Mouse (Mus musculus) neural tube, embryonic 15.5 days (tissue): ENCODE measurements around the gene Tnrc6c. TPM values are rescaled to one million over a fixed set of nuclear protein-coding genes. Genes with fewer than 3 reads are reported as not detected.

ENCODE experiments used
- ATAC-seq: fragments of 200-750 bp; cut with Nextera tagmentation; 2 replicates; pipeline ENCODE4 v1.8.0; 2017; ENCODE audit warnings: mild to moderate bottlenecking, moderate TSS enrichment, moderate library complexity; ENCODE audit not compliant: low FRiP score
- H3K27ac ChIP-seq: fragments of 300-500 bp; sonication (generic); replicated peaks from 2 replicates; pipeline ENCODE4 v1.5.1; 2015; ENCODE audit warnings: mild to moderate bottlenecking, inconsistent platforms
- H3K27me3 ChIP-seq: fragments of 300-500 bp; sonication (generic); replicated peaks from 2 replicates; pipeline ENCODE4 v1.6.1; 2015; ENCODE audit warnings: inconsistent platforms
- H3K36me3 ChIP-seq: fragments of 300-500 bp; sonication (generic); 2 replicates; pipeline ENCODE4 v1.6.1; 2015; ENCODE audit warnings: inconsistent platforms
- H3K4me1 ChIP-seq: fragments of 300-500 bp; sonication (generic); 2 replicates; pipeline ENCODE4 v1.6.1; 2015; ENCODE audit warnings: inconsistent platforms
- H3K4me2 ChIP-seq: fragments of 300-500 bp; sonication (generic); 2 replicates; pipeline ENCODE4 v1.6.1; 2015; ENCODE audit warnings: inconsistent platforms, mild to moderate bottlenecking, moderate library complexity
- H3K4me3 ChIP-seq: fragments of 300-500 bp; sonication (generic); replicated peaks from 2 replicates; pipeline ENCODE4 v1.5.1; 2015; ENCODE audit warnings: mild to moderate bottlenecking, inconsistent platforms
- H3K9ac ChIP-seq: fragments of 300-500 bp; sonication (generic); replicated peaks from 2 replicates; pipeline ENCODE4 v1.6.1; 2015; ENCODE audit warnings: mild to moderate bottlenecking, inconsistent platforms
- H3K9me3 ChIP-seq: fragments of 300-500 bp; sonication (generic); replicated peaks from 2 replicates; pipeline ENCODE4 v1.6.1; 2016; ENCODE audit warnings: inconsistent platforms
- WGBS: fragments of 180-500 bp; shearing (Covaris S2); methylation state at CpG from one replicate; pipeline ENCODE4 v1.1.7; 2015; ENCODE audit warnings: mixed read lengths; 5-methylcytosine and 5-hydroxymethylcytosine counted together
- polyA plus RNA-seq: library from polyadenylated mRNA; unstranded; fragments of >200 nt; fragmentation: Nextera tagmentation; extraction: Ambion mirVana; gene quantifications from 2 replicates; pipeline ENCODE4 v1.2.1, GENCODE M21; 2015

Gene Tnrc6c
- polyA plus RNA-seq, 1 experiment from 2014 or later, result 23.6 TPM

- no peaks in the 10 kb centered on the region for H3K27me3 ChIP-seq
- no peak overlapping the region for H3K27ac ChIP-seq
- WGBS, result 93% methylated on average over 13 of the region's 13 CpGs
- H3K4me2 ChIP-seq, result no peak overlapping the region
- H3K36me3 ChIP-seq, result peaks cover 78% of the 10 kb centered on the region
- no peak overlapping the region for H3K9ac ChIP-seq
- H3K4me1 ChIP-seq, result no peaks in the 10 kb centered on the region
- ATAC-seq, result no peak
- no peaks in the 10 kb centered on the region for H3K9me3 ChIP-seq
- H3K4me3 ChIP-seq, result no peak overlapping the region
Observed at GRCm38 (mm10) chr11:117761801-117762200, 107.7 kb downstream of the Tnrc6c start.

- WGBS, result 92% methylated on average over 12 of the region's 12 CpGs
- Histone ChIP-seq H3K4me1 (no peaks in the 10 kb centered on the region), H3K27ac (no peak overlapping the region), H3K9ac (no peak overlapping the region), H3K4me2 (no peak overlapping the region), H3K9me3 (no peaks in the 10 kb centered on the region), H3K4me3 (no peak overlapping the region), H3K36me3 (peaks cover 74% of the 10 kb centered on the region), H3K27me3 (no peaks in the 10 kb centered on the region)
- ATAC-seq, result no peak
Observed at GRCm38 (mm10) chr11:117762246-117762645, 108.2 kb downstream of the Tnrc6c start.

GRCm38 (mm10) chr11:117764319-117764718, 110.2 kb downstream of the Tnrc6c start:
- Histone ChIP-seq H3K27ac (no peak overlapping the region), H3K4me2 (no peak overlapping the region), H3K36me3 (peaks cover 53% of the 10 kb centered on the region), H3K9me3 (no peaks in the 10 kb centered on the region), H3K27me3 (no peaks in the 10 kb centered on the region), H3K4me3 (no peak overlapping the region), H3K9ac (no peak overlapping the region), H3K4me1 (peaks cover 4% of the 10 kb centered on the region; the same call in 1 of the 2 replicates)
- no peak for ATAC-seq
- WGBS, result 92% methylated on average over 9 of the region's 9 CpGs

- H3K27ac ChIP-seq, result no peak overlapping the region
- ATAC-seq, result no peak
- H3K36me3 ChIP-seq, result peaks cover 43% of the 10 kb centered on the region
- no peak overlapping the region for H3K4me2 ChIP-seq
- H3K9ac ChIP-seq, result no peak overlapping the region
- no peak overlapping the region for H3K4me3 ChIP-seq
- 81% methylated on average over 5 of the region's 5 CpGs for WGBS
- no peaks in the 10 kb centered on the region for H3K9me3 ChIP-seq
- H3K4me1 ChIP-seq, result peaks cover 14% of the 10 kb centered on the region; the same call in 1 of the 2 replicates
- no peaks in the 10 kb centered on the region for H3K27me3 ChIP-seq
Observed at GRCm38 (mm10) chr11:117765361-117765760, 111.3 kb downstream of the Tnrc6c start.

GRCm38 (mm10) chr11:117766275-117766674, 112.2 kb downstream of the Tnrc6c start:
- WGBS, result 91% methylated on average over 3 of the region's 3 CpGs
- ATAC-seq, result no peak
- H3K4me3 ChIP-seq, result no peak overlapping the region
- no peaks in the 10 kb centered on the region for H3K9me3 ChIP-seq
- no peak overlapping the region for H3K4me2 ChIP-seq
- peaks cover 33% of the 10 kb centered on the region for H3K36me3 ChIP-seq
- H3K27me3 ChIP-seq, result no peaks in the 10 kb centered on the region
- H3K4me1 ChIP-seq, result peaks cover 14% of the 10 kb centered on the region; the same call in 1 of the 2 replicates
- no peak overlapping the region for H3K9ac ChIP-seq
- H3K27ac ChIP-seq, result no peak overlapping the region; the same call in 1 of the 2 replicates

GRCm38 (mm10) chr11:117768725-117769682, 114.9 kb downstream of the Tnrc6c start:
- 71% methylated on average over 20 of the region's 20 CpGs for WGBS
- Histone ChIP-seq H3K9ac (no peak overlapping the region), H3K27ac (peak overlapping the region; percentile 20), H3K4me1 (peaks cover 14% of the 10 kb centered on the region; the same call in 1 of the 2 replicates), H3K4me3 (no peak overlapping the region), H3K27me3 (no peaks in the 10 kb centered on the region), H3K4me2 (no peak overlapping the region), H3K9me3 (no peaks in the 10 kb centered on the region), H3K36me3 (peaks cover 15% of the 10 kb centered on the region)
- no peak for ATAC-seq

- H3K4me2 ChIP-seq, result no peak overlapping the region
- 37% methylated on average over 7 of the region's 7 CpGs for WGBS
- peak overlapping the region; percentile 20 for H3K27ac ChIP-seq
- H3K4me3 ChIP-seq, result no peak overlapping the region
- peak; percentile 15; the same call in 1 of the 2 replicates for ATAC-seq
- H3K9ac ChIP-seq, result no peak overlapping the region
- no peaks in the 10 kb centered on the region for H3K9me3 ChIP-seq
- peaks cover 14% of the 10 kb centered on the region; the same call in 1 of the 2 replicates for H3K4me1 ChIP-seq
- no peaks in the 10 kb centered on the region for H3K27me3 ChIP-seq
- H3K36me3 ChIP-seq, result peaks cover 8% of the 10 kb centered on the region
Observed at GRCm38 (mm10) chr11:117769683-117770047, 115.6 kb downstream of the Tnrc6c start.

GRCm38 (mm10) chr11:117770407-117770806, 116.3 kb downstream of the Tnrc6c start:
- H3K27ac ChIP-seq, result 0 out of 2 replicates have a peak overlapping the region, but pooled peaks have one; percentile 15
- peak; percentile 43; the same call in 1 of the 2 replicates for ATAC-seq

GRCm38 (mm10) chr11:117772352-117772751, 118.3 kb downstream of the Tnrc6c start:
- H3K9me3 ChIP-seq, result no peaks in the 10 kb centered on the region
- H3K27ac ChIP-seq, result no peak overlapping the region
- no peak overlapping the region for H3K4me3 ChIP-seq
- no peaks in the 10 kb centered on the region for H3K27me3 ChIP-seq
- no peak overlapping the region for H3K4me2 ChIP-seq
- no peaks in the 10 kb centered on the region for H3K36me3 ChIP-seq
- ATAC-seq, result no peak
- peaks cover 14% of the 10 kb centered on the region; the same call in 1 of the 2 replicates for H3K4me1 ChIP-seq
- H3K9ac ChIP-seq, result no peak overlapping the region
- WGBS, result 95% methylated on average over 7 of the region's 7 CpGs

More at GRCm38 (mm10) chr11:117770407-117770806, 116.3 kb downstream of the Tnrc6c start:
- Histone ChIP-seq H3K27me3 (no peaks in the 10 kb centered on the region), H3K36me3 (peaks cover 1% of the 10 kb centered on the region; the same call in 1 of the 2 replicates), H3K9me3 (no peaks in the 10 kb centered on the region), H3K4me1 (peaks cover 14% of the 10 kb centered on the region; the same call in 1 of the 2 replicates), H3K9ac (no peak overlapping the region), H3K4me3 (no peak overlapping the region), H3K4me2 (no peak overlapping the region)
- WGBS, result 66% methylated on average over 10 of the region's 10 CpGs

- Histone ChIP-seq H3K4me2 (no peak overlapping the region), H3K36me3 (no peaks in the 10 kb centered on the region), H3K9ac (no peak overlapping the region), H3K27me3 (0 out of 2 replicates have a peak, but pooled peaks cover 3% of the 10 kb centered on the region), H3K27ac (no peak overlapping the region), H3K4me1 (peaks cover 18% of the 10 kb centered on the region), H3K4me3 (no peak overlapping the region), H3K9me3 (no peaks in the 10 kb centered on the region)
- ATAC-seq, result no peak
- WGBS, result 96% methylated on average over 10 of the region's 10 CpGs
Observed at GRCm38 (mm10) chr11:117774925-117775324, 120.8 kb downstream of the Tnrc6c start.

GRCm38 (mm10) chr11:117775540-117775939, 121.5 kb downstream of the Tnrc6c start:
- 91% methylated on average over 13 of the region's 13 CpGs for WGBS
- Histone ChIP-seq H3K27ac (no peak overlapping the region), H3K4me1 (peaks cover 21% of the 10 kb centered on the region), H3K27me3 (peaks cover 8% of the 10 kb centered on the region), H3K9ac (no peak overlapping the region), H3K9me3 (no peaks in the 10 kb centered on the region), H3K36me3 (no peaks in the 10 kb centered on the region), H3K4me2 (no peak overlapping the region), H3K4me3 (no peak overlapping the region)
- no peak for ATAC-seq
